Mouse (Mus musculus) Patski (cell line): ENCODE results near the gene Rnase13. TPM values are rescaled to one million over a fixed set of nuclear protein-coding genes. Genes with fewer than 3 reads are reported as not detected.

Source experiments
- ATAC-seq: fragments of 100-300 bp; one replicate; pipeline ENCODE4 v1.8.0; 2021
- CTCF ChIA-PET: fragments of 350-600 bp; sonication (Branson Sonifier 250); formaldehyde crosslinking; loops from one replicate; lab custom pipeline; 2022; ENCODE audit warnings: inconsistent platforms; lab: Charles Lee
- POLR2A ChIA-PET: fragments of 350-600 bp; sonication (Branson Sonifier 250); formaldehyde crosslinking; loops from one replicate; lab custom pipeline; 2022; ENCODE audit warnings: antibody characterized with exemption, inconsistent platforms; lab: Charles Lee
- DNase-seq: peaks from one replicate; pipeline ENCODE4 v3.0.0-alpha.2; 2011; ENCODE audit warnings: low read depth, low spot score
- H3K27me3 ChIP-seq: fragments of 371-371 bp; one replicate; pipeline ENCODE4 v1.5.1; 2021
- CTCF ChIP-seq: fragments of 100-300 bp; IDR thresholded peaks from one replicate; pipeline ENCODE4 v1.5.1; 2021
- in situ Hi-C: fragments of 300-500 bp; cut with MboI; formaldehyde crosslinking; loops from 3 replicates; pipeline ENCODE4 v1.11.1; 2018; ENCODE audit warnings: low pct_unique_long_range_greater_than_20kb, mixed read lengths
- polyA plus RNA-seq: library from polyadenylated mRNA; unstranded; gene quantifications from one replicate; pipeline ENCODE4 v1.2.3, GENCODE M21; 2021

Gene Rnase13
- not detected for polyA plus RNA-seq

- in situ Hi-C loops: no loop called here
- DNase-seq: no peak
- H3K27me3 ChIP-seq: no peaks in the 10 kb centered on the region
- POLR2A ChIA-PET: no interaction called here
- ATAC-seq: no peak
- no peak for TF ChIP-seq CTCF
- CTCF ChIA-PET: no interaction called here
Observed at GRCm38 (mm10) chr14:51922571-51922865, at the start of gene Rnase13. Gene Rnase13, minus strand, starts transcription at chr14:51922773.

- no peaks in the 10 kb centered on the region for H3K27me3 ChIP-seq
- TF ChIP-seq CTCF: no peak
- ChIA-PET POLR2A (no interaction called here), CTCF (no interaction called here)
- DNase-seq (no peak), ATAC-seq (no peak)
- in situ Hi-C loops: no loop called here
Observed at GRCm38 (mm10) chr14:51967400-51967799, 44.8 kb upstream of the Rnase13 start.

GRCm38 (mm10) chr14:51960316-51960715, 37.7 kb upstream of the Rnase13 start:
- POLR2A ChIA-PET: no interaction called here
- in situ Hi-C loops: no loop called here
- DNase-seq (no peak), ATAC-seq (no peak)
- no peaks in the 10 kb centered on the region for H3K27me3 ChIP-seq
- no peak for TF ChIP-seq CTCF
- CTCF ChIA-PET: no interaction called here

- no peak for TF ChIP-seq CTCF
- ChIA-PET POLR2A (no interaction called here), CTCF (no interaction called here)
- ATAC-seq (no peak), DNase-seq (no peak)
- H3K27me3 ChIP-seq: no peaks in the 10 kb centered on the region
- in situ Hi-C loops: no loop called here
Observed at GRCm38 (mm10) chr14:51943336-51943735, 20.8 kb upstream of the Rnase13 start.

GRCm38 (mm10) chr14:51942236-51942635, 19.7 kb upstream of the Rnase13 start:
- no peak for ATAC-seq
- in situ Hi-C loops: no loop called here
- no peaks in the 10 kb centered on the region for H3K27me3 ChIP-seq
- TF ChIP-seq CTCF: no peak
- CTCF ChIA-PET: no interaction called here
- DNase-seq: no peak
- POLR2A ChIA-PET: no interaction called here

GRCm38 (mm10) chr14:51941577-51941976, 19.0 kb upstream of the Rnase13 start:
- DNase-seq (no peak), ATAC-seq (no peak)
- no peak for TF ChIP-seq CTCF
- no peaks in the 10 kb centered on the region for H3K27me3 ChIP-seq
- POLR2A ChIA-PET: no interaction called here
- CTCF ChIA-PET: no interaction called here
- in situ Hi-C loops: no loop called here

GRCm38 (mm10) chr14:51940944-51941560, 18.5 kb upstream of the Rnase13 start:
- no peak for DNase-seq

GRCm38 (mm10) chr14:51939005-51939404, 16.4 kb upstream of the Rnase13 start:
- ChIA-PET POLR2A (no interaction called here), CTCF (no interaction called here)
- in situ Hi-C loops: no loop called here
- ATAC-seq (no peak), DNase-seq (no peak)
- no peaks in the 10 kb centered on the region for H3K27me3 ChIP-seq
- TF ChIP-seq CTCF: no peak

More at GRCm38 (mm10) chr14:51940944-51941560, 18.5 kb upstream of the Rnase13 start:
- POLR2A ChIA-PET: no interaction called here
- no peak for TF ChIP-seq CTCF
- ATAC-seq: no peak
- in situ Hi-C loops: no loop called here
- H3K27me3 ChIP-seq: no peaks in the 10 kb centered on the region
- CTCF ChIA-PET: no interaction called here

- no peak for TF ChIP-seq CTCF
- DNase-seq: no peak
- ChIA-PET POLR2A (no interaction called here), CTCF (interaction anchor here (1.2 to 2.2 kb wide), 2 partner anchors 27 to 91 kb away, joined by 3 to 5 read pairs; no protein-coding TSS in a partner anchor)
- H3K27me3 ChIP-seq: no peaks in the 10 kb centered on the region
- in situ Hi-C loops: no loop called here
- ATAC-seq: peak; percentile 39
Observed at GRCm38 (mm10) chr14:51932092-51933020, 9.8 kb upstream of the Rnase13 start.

GRCm38 (mm10) chr14:51930824-51931223, 8.3 kb upstream of the Rnase13 start:
- ATAC-seq (peak; percentile 88), DNase-seq (no peak)
- POLR2A ChIA-PET: no interaction called here
- in situ Hi-C loops: no loop called here
- CTCF ChIA-PET: interaction anchor here (0.7 to 1.7 kb wide), 2 partner anchors 26 to 38 kb away, joined by 3 to 5 read pairs; no protein-coding TSS in a partner anchor
- H3K27me3 ChIP-seq: no peaks in the 10 kb centered on the region
- TF ChIP-seq CTCF: peak; percentile 63

- in situ Hi-C loops: no loop called here
- ATAC-seq (no peak), DNase-seq (no peak)
- POLR2A ChIA-PET: no interaction called here
- no peaks in the 10 kb centered on the region for H3K27me3 ChIP-seq
- TF ChIP-seq CTCF: no peak
- CTCF ChIA-PET: interaction anchor here (1.7 kb wide), 1 partner anchor 25 kb away, joined by 5 read pairs; no protein-coding TSS in a partner anchor
Observed at GRCm38 (mm10) chr14:51929968-51930367, 7.4 kb upstream of the Rnase13 start.
